Mouse (Mus musculus) MEL-GATA-1-ER (cell line): ENCODE measurements at regions not wholly inside any gene's neighbourhood (a gene's known extent, or its start where the extent isn't known, plus 50 kb on each side); places are given as distances from the start of the nearest gene placed in this dataset.

Experiments
- DNase-seq: peaks from one replicate; pipeline ENCODE4 v3.0.0-alpha.2; 2012; ENCODE audit warnings: low read depth; ENCODE audit errors: extremely low read depth

- DNase-seq = no peak
Measured at GRCm38 (mm10) chr3:42286471-42286870, 544.1 kb downstream of the D3Ertd751e start.

GRCm38 (mm10) chr3:42312424-42312823 is 570.0 kb downstream of the D3Ertd751e start:
- no peak for DNase-seq

- no peak for DNase-seq
Measured at GRCm38 (mm10) chr3:42327708-42328107, 585.3 kb downstream of the D3Ertd751e start.

GRCm38 (mm10) chr3:42342806-42343205 is 600.4 kb downstream of the D3Ertd751e start:
- DNase-seq = no peak

- no peak for DNase-seq
Measured at GRCm38 (mm10) chr3:42376785-42377184, 634.4 kb downstream of the D3Ertd751e start.

GRCm38 (mm10) chr3:42382151-42382550 is 639.7 kb downstream of the D3Ertd751e start:
- DNase-seq = no peak

GRCm38 (mm10) chr3:42402716-42403115 is 660.3 kb downstream of the D3Ertd751e start:
- DNase-seq = no peak

GRCm38 (mm10) chr3:42408958-42409633 is 666.7 kb downstream of the D3Ertd751e start:
- DNase-seq = no peak

- no peak for DNase-seq
Measured at GRCm38 (mm10) chr3:42427363-42427762, 685.0 kb downstream of the D3Ertd751e start.

- peak; percentile 33 for DNase-seq
Measured at GRCm38 (mm10) chr3:42449575-42449974, 707.2 kb downstream of the D3Ertd751e start.

- DNase-seq = no peak
Measured at GRCm38 (mm10) chr3:42464353-42464752, 721.9 kb downstream of the D3Ertd751e start.

GRCm38 (mm10) chr3:42467125-42467524 is 724.7 kb downstream of the D3Ertd751e start:
- no peak for DNase-seq

- DNase-seq = no peak
Measured at GRCm38 (mm10) chr3:42514922-42515593, 772.6 kb downstream of the D3Ertd751e start.

- no peak for DNase-seq
Measured at GRCm38 (mm10) chr3:42516286-42516685, 773.9 kb downstream of the D3Ertd751e start.

- DNase-seq = no peak
Measured at GRCm38 (mm10) chr3:42531397-42531796, 789.0 kb downstream of the D3Ertd751e start.

GRCm38 (mm10) chr3:42566731-42567130 is 824.3 kb downstream of the D3Ertd751e start:
- no peak for DNase-seq

GRCm38 (mm10) chr3:42570364-42571024 is 828.1 kb downstream of the D3Ertd751e start:
- no peak for DNase-seq

- no peak for DNase-seq
Measured at GRCm38 (mm10) chr3:42571877-42572459, 829.6 kb downstream of the D3Ertd751e start.

GRCm38 (mm10) chr3:42573155-42573554 is 830.7 kb downstream of the D3Ertd751e start:
- DNase-seq = no peak

GRCm38 (mm10) chr3:42582311-42582710 is 839.9 kb downstream of the D3Ertd751e start:
- no peak for DNase-seq

GRCm38 (mm10) chr3:42587296-42587932 is 845.0 kb downstream of the D3Ertd751e start:
- no peak for DNase-seq

GRCm38 (mm10) chr3:42589516-42589915 is 847.1 kb downstream of the D3Ertd751e start:
- DNase-seq = no peak
